Mouse (Mus musculus): Measurements from ENCODE around the gene Exoc3l4.

Gene Exoc3l4

DNA sequence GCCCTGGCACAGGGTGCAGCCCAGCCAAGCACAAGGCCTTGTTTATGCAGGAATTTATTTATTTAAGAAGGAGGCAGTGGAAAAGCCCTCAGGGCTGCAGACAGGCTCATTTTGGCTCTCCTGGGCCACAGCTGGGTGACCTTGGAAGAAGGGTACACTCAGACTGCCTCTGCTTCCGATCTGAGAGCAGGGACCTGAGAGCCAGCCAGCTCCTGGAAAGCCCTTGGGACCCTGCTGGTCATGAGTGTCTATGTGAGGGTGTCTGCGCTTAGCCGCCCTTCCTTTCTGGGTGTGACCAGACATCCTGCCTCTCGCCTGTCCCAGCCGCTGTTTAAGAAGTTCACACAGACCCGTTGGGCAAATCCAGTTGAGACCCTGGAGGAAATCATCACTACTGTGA, 33.5 kb downstream of the Exoc3l4 start:
- DNase-seq (ENCODE audit: low read depth, low spot score) = no peak

DNA sequence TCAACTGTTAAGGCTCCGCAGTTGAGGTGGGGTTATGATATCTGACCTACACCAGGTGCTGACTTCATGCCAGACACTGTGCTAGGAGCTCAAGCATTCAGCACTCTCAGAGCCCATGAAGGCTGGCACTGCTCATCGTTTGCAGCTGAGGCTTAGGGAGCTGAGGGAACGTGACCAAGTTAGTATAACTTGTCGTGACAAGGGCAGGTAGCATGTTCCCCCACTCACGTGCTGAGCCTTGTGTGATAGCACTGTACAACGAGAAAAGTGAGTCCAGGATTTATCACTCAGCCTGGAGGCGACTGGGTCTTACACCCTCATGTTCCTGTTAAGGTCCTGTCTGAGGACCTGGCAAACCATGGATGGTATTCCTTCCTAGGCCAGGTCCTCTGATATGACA, 34.7 kb downstream of the Exoc3l4 start:
- DNase-seq (ENCODE audit: low read depth, low spot score) = no peak

DNA sequence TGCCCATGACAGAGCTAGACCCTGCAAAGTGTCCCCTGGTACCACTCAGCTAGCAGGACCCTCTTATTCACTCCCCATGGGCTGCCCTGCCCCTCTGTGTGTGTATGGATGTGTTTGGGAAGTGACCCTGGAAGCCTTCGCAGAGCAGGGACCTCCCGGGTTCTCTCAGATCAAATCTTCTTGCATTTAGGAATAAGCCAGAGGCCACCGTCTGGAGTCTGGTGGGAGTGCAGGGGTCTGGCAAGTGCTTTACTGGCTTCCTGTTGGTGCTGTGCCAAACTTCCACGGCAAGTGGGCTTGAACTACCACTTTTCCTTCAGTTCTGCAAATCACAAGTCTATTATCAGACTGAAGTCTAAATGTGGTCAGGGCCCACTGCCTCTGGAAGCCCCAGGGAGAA, 37.2 kb downstream of the Exoc3l4 start:
- no peak for DNase-seq (ENCODE audit: low read depth, low spot score)

DNA sequence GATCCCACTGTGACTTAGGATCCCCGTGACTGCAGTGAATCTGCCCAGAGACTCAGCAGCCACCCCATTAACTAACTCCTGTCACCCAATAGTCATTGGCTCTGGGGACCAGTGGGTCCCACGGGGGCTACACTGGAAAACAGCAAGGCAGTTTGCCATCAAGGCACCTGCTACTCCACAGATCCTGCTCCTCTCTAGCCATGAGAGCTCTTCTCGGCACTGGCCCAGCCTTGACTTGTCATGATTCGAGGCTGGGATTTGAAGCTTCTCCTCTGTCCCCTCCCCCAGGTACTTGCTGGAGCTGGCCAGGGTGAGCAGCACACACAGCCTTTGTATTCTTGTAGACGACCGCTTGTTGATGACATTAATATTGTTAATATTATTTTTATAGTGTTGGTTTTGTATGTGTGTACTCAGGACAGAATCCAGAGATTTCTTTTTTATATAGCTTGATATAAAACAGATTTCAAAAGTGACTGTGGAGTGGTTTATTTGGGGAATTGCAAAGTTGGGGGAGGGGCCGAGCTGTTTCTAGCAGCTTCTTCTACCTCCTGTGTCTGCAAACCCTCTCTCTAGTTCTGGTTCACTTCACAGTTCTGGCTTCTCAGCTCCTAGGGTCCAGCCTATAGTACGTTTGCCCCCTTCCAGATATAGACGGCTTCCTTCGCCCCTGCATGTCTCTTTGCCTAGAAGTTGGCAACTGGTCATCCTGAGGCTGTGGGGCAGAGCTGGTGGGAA, 37.9 kb downstream of the Exoc3l4 start:
- no peak for DNase-seq (ENCODE audit: low read depth, low spot score)

DNA sequence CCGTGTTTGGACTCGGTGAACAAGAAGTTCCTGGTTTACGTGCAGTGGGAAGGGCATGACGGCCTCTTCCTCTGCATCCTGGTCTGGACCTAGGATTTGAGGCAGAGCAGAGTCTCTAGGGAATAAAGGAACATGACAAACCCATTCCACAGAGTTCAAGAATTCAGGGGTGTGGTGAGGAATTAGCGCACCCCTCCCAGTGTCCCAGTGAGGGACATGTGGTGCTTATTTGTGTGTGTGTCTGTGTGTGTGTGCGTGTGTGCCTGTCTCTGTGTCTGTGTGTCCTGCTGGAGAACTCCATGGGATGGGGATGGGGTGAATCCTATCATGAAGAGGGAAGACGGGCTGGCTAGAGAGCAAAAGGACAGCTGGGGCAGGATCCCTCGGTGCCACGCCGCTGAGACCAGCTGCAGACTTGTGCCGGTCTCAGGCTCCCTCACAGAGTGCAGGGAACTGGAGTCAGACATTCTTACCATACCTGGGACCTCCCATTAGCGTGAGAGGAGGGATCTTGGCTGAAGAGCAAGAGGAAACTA, 38.6 kb downstream of the Exoc3l4 start:
- DNase-seq (ENCODE audit: low read depth, low spot score) = no peak

DNA sequence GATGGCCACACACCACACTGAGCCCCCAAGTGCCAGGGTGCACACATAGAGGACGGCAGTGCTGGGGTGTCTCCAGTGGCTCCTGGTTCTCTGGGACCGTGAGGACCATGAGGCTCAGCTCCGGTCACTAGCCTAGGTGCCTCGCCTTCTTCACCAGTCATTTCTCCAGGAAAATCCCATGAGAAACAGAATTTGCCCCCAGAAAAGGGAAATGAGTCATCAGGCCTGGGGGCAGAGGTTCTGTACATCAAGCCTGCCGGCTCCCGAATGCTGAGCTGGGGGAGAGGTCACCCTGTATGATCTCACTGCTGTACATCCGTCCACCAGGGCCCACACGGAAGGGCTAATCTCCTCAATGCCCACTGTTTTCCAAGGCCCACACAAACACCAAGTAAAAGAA, 39.0 kb downstream of the Exoc3l4 start:
- DNase-seq (ENCODE audit: low read depth, low spot score) = no peak

DNA sequence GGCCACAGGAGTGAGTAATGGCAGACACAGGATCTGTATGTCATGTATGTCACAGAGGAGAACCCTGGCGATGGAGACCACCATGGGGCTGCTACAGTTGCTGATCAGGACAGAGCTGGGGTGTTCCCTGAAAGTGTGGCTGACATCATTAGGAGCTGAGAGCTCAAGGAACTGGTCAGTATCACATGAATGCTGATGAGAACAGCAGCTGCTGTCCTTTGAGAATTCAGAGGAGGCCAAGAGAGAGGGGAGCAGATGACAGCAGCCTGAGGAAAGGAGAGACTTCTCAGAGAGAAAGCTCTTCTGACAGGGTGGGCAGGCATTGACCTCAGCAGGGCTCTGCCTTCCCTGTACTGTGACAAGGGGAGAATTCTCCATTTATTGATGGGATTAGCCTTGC, 40.9 kb downstream of the Exoc3l4 start:
- no peak for DNase-seq (ENCODE audit: low read depth, low spot score)

DNA sequence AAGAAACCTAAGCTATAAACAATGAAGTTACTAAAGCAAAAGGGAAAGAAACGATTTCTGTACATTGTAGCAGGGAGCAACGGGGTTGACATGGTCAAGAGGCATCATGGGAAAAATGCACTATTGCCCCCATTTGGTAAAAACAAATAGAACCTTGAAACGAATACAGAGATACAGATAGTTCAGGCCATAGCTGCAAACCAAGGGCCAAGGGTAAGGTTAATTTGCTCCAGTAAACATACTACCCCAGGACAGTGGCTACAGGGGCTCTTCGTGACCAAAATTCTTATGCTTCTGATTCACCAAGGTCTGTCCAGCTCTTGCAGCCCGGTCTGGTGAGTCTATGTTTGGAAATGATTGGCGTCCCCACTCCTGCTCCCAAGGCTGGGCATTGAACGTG, 46.8 kb downstream of the Exoc3l4 start:
- DNase-seq (ENCODE audit: low read depth, low spot score) = no peak

DNA sequence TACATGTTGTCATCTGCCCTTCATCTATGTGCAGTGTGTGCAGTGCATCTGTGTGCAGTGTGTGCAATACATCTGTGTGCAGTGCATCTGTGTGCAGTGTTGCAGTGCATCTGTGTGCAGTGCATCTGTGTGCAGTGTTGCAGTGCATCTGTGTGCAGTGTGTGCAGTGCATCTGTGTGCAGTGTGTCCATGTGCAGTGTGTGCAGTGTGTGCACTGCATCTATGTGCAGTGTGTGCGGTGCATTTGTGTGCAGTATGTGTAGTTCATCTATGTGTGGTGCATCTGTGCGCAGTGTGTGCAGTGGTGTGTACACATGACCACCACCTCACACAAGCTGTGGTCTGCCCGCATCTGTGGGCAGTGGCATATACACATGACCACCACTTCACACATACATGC, 49.6 kb downstream of the Exoc3l4 start:
- no peak for DNase-seq (ENCODE audit: low read depth, low spot score)

DNA sequence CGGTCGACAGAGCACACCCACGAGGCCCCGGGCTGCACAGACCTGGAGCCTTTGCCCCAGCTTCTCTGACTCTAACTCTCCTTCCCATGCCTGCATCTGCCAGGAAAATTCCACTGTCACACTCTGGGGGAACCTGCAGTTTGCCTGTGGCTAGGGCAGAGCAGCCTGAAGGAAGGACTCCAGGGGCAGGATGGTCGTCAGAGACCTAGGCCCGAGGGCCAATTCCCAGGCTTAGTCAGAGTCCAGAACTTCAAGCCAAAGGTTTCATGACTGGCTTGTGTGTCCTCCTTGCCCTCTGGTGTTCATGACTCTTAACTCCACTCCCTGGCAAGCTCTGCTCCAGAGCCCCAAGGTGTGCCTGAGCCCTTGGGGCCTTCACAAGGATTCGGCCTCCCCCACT, 51.4 kb downstream of the Exoc3l4 start:
- DNase-seq (ENCODE audit: low read depth, low spot score) = no peak

DNA sequence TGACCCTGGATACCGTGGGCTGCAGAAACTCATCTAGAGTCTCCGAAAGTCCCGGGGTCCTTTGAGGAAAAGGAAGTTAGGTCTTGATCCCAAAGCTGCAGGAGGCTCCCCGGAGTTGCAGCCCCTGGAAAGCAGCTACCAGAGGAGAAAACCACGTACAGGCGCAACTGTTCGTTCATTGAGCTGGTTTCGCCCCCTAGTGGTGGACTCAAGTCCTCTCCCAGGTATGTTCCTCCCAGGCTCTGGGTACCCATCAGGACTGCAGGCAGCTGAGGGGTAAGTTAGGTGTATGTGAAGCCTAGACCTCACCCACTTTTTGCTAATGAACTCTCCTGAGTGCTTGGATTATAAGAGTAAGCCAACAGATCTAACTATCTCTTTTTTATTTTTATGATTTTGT, 52.7 kb downstream of the Exoc3l4 start:
- peak; percentile 56 for DNase-seq (ENCODE audit: low read depth, low spot score)

DNA sequence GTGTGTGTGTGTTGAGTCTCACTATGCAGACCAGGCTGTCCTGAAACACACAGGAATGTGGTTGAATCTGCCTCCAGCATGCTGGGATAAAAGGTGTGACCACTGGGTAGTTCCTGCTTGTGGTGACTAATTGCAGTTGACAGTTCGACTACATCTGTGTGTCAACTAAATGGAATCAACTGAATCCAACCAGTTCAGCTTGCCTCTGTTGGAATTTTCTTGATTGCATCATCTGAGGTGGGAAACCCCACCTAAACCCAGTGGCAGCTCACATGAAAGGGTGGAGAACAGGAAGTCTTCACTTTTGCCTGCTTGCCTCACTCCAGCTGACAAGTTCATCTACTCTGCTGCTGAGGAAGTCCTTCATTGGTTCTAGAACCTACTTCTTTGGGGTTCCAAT, 54.3 kb downstream of the Exoc3l4 start:
- DNase-seq (ENCODE audit: low read depth, low spot score) = no peak

DNA sequence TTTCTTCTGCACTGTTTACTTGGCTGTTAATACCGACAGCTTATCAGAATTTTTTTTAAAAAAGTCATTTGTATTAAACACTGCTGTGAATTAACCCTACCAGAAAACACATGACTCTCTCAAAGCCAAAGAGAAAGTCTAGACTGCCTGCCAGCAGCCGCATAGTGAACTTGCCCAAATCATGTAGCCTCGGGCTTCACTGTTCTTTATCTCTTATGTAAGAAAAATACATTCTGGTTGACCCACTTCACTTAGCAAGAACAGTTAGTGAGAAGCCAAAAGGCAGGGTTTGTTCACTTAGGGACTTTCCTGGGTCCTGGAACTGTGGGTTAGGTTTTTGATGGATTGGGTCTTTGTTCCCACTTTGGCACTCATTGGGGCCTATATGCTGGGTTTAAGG, 54.9 kb downstream of the Exoc3l4 start:
- no peak for DNase-seq (ENCODE audit: low read depth, low spot score)

DNA sequence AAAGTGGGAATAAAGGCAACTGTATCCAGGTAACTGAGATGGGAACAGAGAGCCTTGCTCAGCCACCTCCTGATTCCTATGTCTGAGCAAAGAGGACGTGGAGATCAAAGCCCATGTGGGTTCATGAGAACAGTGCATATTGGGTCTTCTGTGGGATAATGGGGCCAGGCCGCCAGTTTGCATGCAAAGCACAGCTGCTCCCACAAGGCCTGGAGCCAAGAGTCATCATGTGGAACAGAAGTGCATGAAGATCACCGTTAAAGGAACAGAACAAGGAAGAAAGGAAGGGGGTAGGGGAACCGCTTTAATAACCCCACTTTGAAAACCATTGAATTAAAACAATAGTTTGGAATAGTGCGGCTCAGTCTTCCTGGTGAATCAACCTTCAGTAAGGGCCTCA, 56.1 kb downstream of the Exoc3l4 start:
- DNase-seq (ENCODE audit: low read depth, low spot score) = no peak

DNA sequence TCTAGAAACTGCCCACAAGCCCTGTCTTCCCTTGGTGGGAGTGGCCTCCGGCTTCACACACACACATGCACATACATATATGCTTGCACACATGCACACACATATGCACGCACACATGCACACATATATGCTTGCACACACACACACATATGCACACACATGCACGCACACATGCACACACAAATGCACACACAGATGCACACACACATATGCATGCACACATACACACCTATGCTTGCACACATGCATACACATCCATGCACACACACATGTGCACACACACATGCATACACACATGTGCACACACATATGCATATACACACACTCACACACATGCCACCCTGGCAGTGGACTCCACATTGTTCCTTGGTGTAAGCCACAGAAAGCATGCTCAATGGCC, 57.6 kb downstream of the Exoc3l4 start:
- DNase-seq (ENCODE audit: low read depth, low spot score) = no peak

DNA sequence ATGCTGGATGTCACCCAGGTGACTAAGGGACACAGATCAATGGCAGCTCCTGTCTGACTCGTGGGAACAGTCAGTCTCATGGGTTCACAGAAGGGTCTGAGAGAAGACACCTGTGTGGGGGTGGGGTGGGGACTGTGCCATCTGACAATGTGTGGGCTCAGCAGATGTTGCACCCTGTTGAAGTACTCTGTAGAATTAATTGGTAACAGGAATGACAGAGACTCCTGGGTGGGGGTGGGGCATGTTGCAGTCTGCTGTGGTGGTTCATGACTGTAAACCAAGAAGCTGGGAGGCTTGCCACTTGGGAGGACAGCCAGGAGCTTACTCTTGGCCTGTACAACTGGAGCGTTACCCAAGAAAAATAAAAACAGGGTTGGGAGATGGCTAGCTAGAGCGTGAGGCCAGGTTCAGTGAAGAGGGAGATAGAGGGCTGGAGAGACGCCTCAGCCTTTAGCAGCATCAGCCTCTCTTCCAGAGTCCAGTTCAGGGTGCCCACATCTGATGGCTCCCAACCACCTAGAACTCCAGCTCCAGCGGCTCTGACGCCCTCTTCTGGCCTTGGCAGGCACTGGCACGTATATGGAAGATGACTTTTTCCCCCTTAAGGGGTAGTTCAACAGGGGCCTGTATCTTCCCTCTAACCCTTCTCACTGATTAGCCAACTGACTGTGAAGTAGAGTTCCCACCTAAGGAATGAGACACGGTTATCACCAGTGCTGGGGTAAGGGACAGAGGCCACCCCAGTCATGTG, 58.3 kb downstream of the Exoc3l4 start:
- DNase-seq (ENCODE audit: low read depth, low spot score) = no peak

DNA sequence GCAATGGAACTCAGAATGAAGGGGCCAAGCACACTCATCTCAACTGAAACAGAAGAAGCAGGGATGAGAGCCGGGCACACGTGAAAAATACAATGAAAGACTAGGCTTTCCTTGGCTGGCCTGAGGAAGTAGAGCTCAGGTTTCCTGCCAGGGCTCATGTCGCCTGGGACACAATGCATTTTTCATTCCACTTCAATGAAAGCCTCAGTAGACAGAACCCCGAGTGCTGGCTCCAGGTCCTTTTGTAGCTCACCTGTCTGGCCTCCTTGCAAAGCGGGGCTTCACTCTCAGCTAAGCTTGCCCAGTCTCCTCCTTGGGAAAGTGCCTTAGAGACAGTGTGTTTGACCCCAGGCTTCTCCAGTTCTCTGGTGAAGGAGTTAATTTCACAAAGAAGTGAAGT, 62.1 kb downstream of the Exoc3l4 start:
- DNase-seq (ENCODE audit: low read depth, low spot score) = no peak

DNA sequence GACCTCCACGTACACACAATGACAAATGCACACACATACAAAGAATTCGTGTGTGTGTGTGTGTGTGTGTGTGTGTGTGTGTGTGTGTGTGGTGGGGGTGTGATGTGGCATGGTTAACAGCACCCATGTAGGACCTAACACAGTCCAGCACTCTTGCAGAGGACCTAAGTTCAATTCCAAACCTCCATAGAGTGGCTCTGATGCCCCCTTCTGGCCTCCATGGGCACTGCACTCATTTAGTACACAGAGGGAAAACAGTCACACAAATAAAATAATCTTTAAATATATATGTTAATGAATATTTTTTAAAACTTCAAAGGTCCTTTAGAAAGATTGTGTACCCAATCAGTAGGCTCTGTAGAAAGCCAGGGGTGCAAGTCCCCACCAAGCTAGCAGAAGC, 63.1 kb downstream of the Exoc3l4 start:
- DNase-seq (ENCODE audit: low read depth, low spot score) = no peak

All from retina, postnatal 7 days (tissue).